Mouse (Mus musculus) C2C12 (cell line): ENCODE measurements at regions not wholly inside any gene's neighbourhood (a gene's known extent, or its start where the extent isn't known, plus 50 kb on each side); places are given as distances from the start of the nearest gene placed in this dataset.

Experiments
- CTCF ChIP-seq: IDR thresholded peaks from one replicate; pipeline ENCODE4 v1.5.1; 2011; ENCODE audit not compliant: control insufficient read depth, insufficient read depth, insufficient read length
- FOSL1 ChIP-seq: IDR thresholded peaks from one replicate; pipeline ENCODE4 v1.8.0; 2011; ENCODE audit warnings: mild to moderate bottlenecking, low read length; ENCODE audit not compliant: poor library complexity, insufficient read depth, severe bottlenecking
- MYOD1 ChIP-seq: IDR thresholded peaks from one replicate; pipeline ENCODE4 v1.6.1; 2011; ENCODE audit warnings: low read depth; ENCODE audit not compliant: control insufficient read depth, insufficient read length
- USF1 ChIP-seq: IDR thresholded peaks from one replicate; pipeline ENCODE4 v1.6.1; 2011; ENCODE audit warnings: low read depth, mild to moderate bottlenecking, control low read depth, moderate library complexity

- no peak for TF ChIP-seq CTCF
- TF ChIP-seq FOSL1, result no peak
- no peak for TF ChIP-seq USF1
- TF ChIP-seq MYOD1, result no peak
These were observed 155.3 kb downstream of the Gm12728 start for GRCm38 (mm10) chr4:105944962-105945361.
